Mouse (Mus musculus): ENCODE measurements around the gene Plekhb2. TPM values are rescaled to one million over a fixed set of nuclear protein-coding genes. Genes with fewer than 3 reads are reported as not detected.
A peak's percentile ranks its signal among the peaks of the same experiment; 100 is the strongest.

Plekhb2 gene
- total RNA-seq (2021), result 10 to 100 TPM; 21.8 to 23.8 TPM
- long read RNA-seq, experiment 1, transcript Plekhb2-201 (8 exons, 3,279 nt), result major isoform, 37 of 42 reads
- long read RNA-seq, experiment 1, partial matches to known transcripts, result 0 of 42 reads
- long read RNA-seq, experiment 1, other reads (novel, unspliced or antisense), result 5 of 42 reads
- long read RNA-seq, experiment 2, transcript Plekhb2-201 (8 exons, 3,279 nt), result major isoform, 51 of 57 reads
- long read RNA-seq, experiment 2, partial matches to known transcripts, result 1 of 57 reads
- long read RNA-seq, experiment 2, other reads (novel, unspliced or antisense), result 5 of 57 reads

- DNase-seq, result peak; percentile 85
- intact Hi-C loops (cut with DNase I; ENCODE audit: low total_unique reads), result no loop called here
These were observed at the start of gene Plekhb2 for GRCm38 (mm10) chr1:34849745-34850342. Plekhb2 (plus strand) TSS chr1:34849976.

GRCm38 (mm10) chr1:34801616-34802289 lies 48.0 kb upstream of the Plekhb2 start:
- intact Hi-C loops (cut with DNase I; ENCODE audit: low total_unique reads), result no loop called here
- peak; percentile 65 for DNase-seq

- DNase-seq, result no peak
- intact Hi-C loops (cut with DNase I; ENCODE audit: low total_unique reads), result no loop called here
These were observed 47.5 kb upstream of the Plekhb2 start for GRCm38 (mm10) chr1:34802290-34802642.

GRCm38 (mm10) chr1:34804863-34805262 lies 44.9 kb upstream of the Plekhb2 start:
- no peak for DNase-seq
- intact Hi-C loops (cut with DNase I; ENCODE audit: low total_unique reads), result no loop called here

GRCm38 (mm10) chr1:34805931-34806520 lies 43.8 kb upstream of the Plekhb2 start:
- no peak for DNase-seq
- intact Hi-C loops (cut with DNase I; ENCODE audit: low total_unique reads), result no loop called here

- intact Hi-C loops (cut with DNase I; ENCODE audit: low total_unique reads), result no loop called here
- DNase-seq, result no peak
These were observed 41.3 kb upstream of the Plekhb2 start for GRCm38 (mm10) chr1:34808445-34808844.

- intact Hi-C loops (cut with DNase I; ENCODE audit: low total_unique reads), result loop anchor here (5.0 kb wide), 1 partner anchor 47 kb away; no protein-coding TSS in a partner anchor
These were observed 39.5 kb upstream of the Plekhb2 start for GRCm38 (mm10) chr1:34810293-34810692.

GRCm38 (mm10) chr1:34811035-34811434 lies 38.7 kb upstream of the Plekhb2 start:
- DNase-seq, result no peak
- intact Hi-C loops (cut with DNase I; ENCODE audit: low total_unique reads), result loop anchor here (5.0 kb wide), 1 partner anchor 46 kb away; no protein-coding TSS in a partner anchor

More at GRCm38 (mm10) chr1:34810293-34810692, 39.5 kb upstream of the Plekhb2 start:
- DNase-seq, result no peak

GRCm38 (mm10) chr1:34811581-34811980 lies 38.2 kb upstream of the Plekhb2 start:
- DNase-seq, result no peak
- intact Hi-C loops (cut with DNase I; ENCODE audit: low total_unique reads), result loop anchor here (5.0 kb wide), 1 partner anchor 46 kb away; no protein-coding TSS in a partner anchor

- intact Hi-C loops (cut with DNase I; ENCODE audit: low total_unique reads), result loop anchor here (5.0 kb wide), 1 partner anchor 45 kb away; no protein-coding TSS in a partner anchor
- no peak for DNase-seq
These were observed 37.1 kb upstream of the Plekhb2 start for GRCm38 (mm10) chr1:34812407-34813247.

GRCm38 (mm10) chr1:34815843-34816242 lies 33.9 kb upstream of the Plekhb2 start:
- intact Hi-C loops (cut with DNase I; ENCODE audit: low total_unique reads), result no loop called here
- DNase-seq, result no peak

- DNase-seq, result no peak
- intact Hi-C loops (cut with DNase I; ENCODE audit: low total_unique reads), result no loop called here
These were observed 30.4 kb upstream of the Plekhb2 start for GRCm38 (mm10) chr1:34819225-34819910.

- DNase-seq, result no peak
- intact Hi-C loops (cut with DNase I; ENCODE audit: low total_unique reads), result no loop called here
These were observed 28.4 kb upstream of the Plekhb2 start for GRCm38 (mm10) chr1:34821411-34821810.

GRCm38 (mm10) chr1:34822003-34822402 lies 27.8 kb upstream of the Plekhb2 start:
- DNase-seq, result no peak
- intact Hi-C loops (cut with DNase I; ENCODE audit: low total_unique reads), result no loop called here

- no peak for DNase-seq
- intact Hi-C loops (cut with DNase I; ENCODE audit: low total_unique reads), result no loop called here
These were observed 27.0 kb upstream of the Plekhb2 start for GRCm38 (mm10) chr1:34822746-34823145.

GRCm38 (mm10) chr1:34823353-34823752 lies 26.4 kb upstream of the Plekhb2 start:
- intact Hi-C loops (cut with DNase I; ENCODE audit: low total_unique reads), result no loop called here
- DNase-seq, result no peak

- DNase-seq, result no peak
- intact Hi-C loops (cut with DNase I; ENCODE audit: low total_unique reads), result no loop called here
These were observed 25.6 kb upstream of the Plekhb2 start for GRCm38 (mm10) chr1:34824208-34824607.

- intact Hi-C loops (cut with DNase I; ENCODE audit: low total_unique reads), result no loop called here
- no peak for DNase-seq
These were observed 23.9 kb upstream of the Plekhb2 start for GRCm38 (mm10) chr1:34825909-34826308.

- peak; percentile 41 for DNase-seq
- intact Hi-C loops (cut with DNase I; ENCODE audit: low total_unique reads), result no loop called here
These were observed 21.9 kb upstream of the Plekhb2 start for GRCm38 (mm10) chr1:34827900-34828299.

Data from gastrocnemius, postnatal 14 days (tissue).